Mouse (Mus musculus) bone marrow macrophage, adult 2 months (primary cell): ENCODE data around the gene Gm10974.

Source experiments
- CTCF ChIP-seq: IDR thresholded peaks from 2 replicates; pipeline ENCODE4 v1.5.1; 2012; ENCODE audit warnings: low read depth, mild to moderate bottlenecking, low read length, moderate library complexity
- POLR2A ChIP-seq: IDR thresholded peaks from 2 replicates; pipeline ENCODE4 v1.6.1; 2012; ENCODE audit warnings: mild to moderate bottlenecking, low read depth, low read length, borderline replicate concordance

DNA sequence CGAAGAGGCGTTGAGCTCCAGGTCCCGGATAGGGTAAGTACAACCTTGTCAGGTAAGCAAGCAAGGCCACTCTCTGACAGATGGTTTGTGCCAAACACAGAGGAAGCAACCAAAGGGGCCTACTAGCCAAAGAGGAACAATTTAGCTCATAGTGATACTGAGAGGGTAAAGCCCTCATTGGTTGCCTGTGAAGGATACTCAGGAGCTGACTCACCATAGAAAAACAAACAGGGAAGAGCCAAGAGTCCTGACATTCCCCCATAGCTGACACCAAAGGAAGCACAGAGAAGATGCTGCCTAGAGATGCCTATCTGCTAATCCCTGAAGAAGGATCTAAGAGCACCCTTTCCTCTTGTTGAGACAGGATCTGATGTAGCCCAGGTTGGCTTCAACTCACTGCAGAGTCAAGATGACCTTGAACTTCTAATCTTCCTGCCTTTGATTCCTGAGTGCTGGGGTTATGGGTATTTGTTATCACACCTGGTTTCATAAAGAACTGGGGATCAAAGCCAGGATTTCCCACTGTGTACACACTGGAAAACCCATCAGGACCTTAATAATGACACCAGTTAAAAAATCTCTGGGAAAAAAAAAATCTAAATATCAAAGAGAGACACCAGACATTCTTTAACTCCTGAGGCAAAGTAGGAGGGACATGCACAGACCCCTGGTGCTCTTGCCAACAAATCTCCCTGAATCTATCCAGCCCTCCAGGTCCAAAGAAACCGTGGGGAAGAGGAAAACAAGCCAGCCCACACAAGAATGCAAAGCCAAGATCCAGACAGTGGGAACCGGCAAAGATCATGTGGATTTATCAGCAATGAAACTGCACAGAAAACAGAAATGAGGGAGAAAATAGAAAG, 3.6 kb downstream of the Gm10974 start:
- TF ChIP-seq POLR2A, result no peak
- TF ChIP-seq CTCF, result no peak
